ENCODE assay signal across 14 mouse cellular contexts in the genomic region with DNA sequence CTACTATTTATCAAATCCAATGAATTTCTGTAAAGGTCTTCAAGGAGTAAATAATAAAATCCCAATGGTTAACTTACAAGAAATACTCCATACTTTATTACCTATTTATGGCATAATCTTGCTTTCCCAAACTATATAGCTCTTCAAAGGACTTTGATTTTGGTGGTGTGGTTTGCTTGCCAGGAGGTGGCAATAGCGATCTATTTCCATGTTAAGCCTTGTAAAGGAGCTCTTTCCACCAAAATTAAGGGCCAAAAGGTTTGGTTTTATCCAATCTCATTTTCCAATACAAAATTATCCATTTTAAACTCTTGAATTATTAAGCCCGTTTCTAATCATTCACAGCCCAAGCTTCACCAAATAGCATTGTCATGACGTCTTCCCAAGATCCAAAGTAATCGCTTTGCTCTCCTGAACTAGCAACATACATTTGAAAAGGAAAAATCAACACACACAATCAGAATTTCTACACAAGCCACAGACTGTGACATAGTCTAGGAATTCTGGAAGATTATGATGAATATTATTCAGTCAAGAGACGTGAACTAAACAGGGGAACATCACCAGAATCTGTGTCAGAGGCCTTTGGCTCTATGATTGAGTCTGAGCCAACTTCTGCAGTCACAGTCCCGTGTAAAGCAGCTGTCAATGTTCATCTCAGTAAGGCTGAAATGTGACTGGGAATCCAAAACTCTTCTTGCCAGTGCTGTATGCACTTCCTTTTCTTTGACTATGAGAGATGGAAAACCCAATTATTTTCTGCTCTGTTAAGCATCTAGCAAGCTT.
DNase-seq lines count a peak whose midpoint lies in the region; ATAC-seq and TF ChIP-seq lines count a peak whose summit lies in the region.
"Had no signal": no experiment of that assay in that cellular context is flagged by ENCODE, and none has a peak within 500 bp of the region (broad histone marks: within the 10 kb centered on the region; RNA-seq: fewer than 3 reads in every experiment).

No protein-coding gene starts in this region.

- no peak overlapping the region for H3K4me2 ChIP-seq in forebrain, postnatal 0 days (ENCODE audit: low read depth)
- no peak overlapping the region for H3K4me2 ChIP-seq in forebrain, embryonic 16.5 days (ENCODE audit: low read length)
- H3K4me2 ChIP-seq: intestine, embryonic 15.5 days; limb, embryonic 12.5 days had no signal

- no peak overlapping the region for H3K9ac ChIP-seq in forebrain, postnatal 0 days
- H3K9ac ChIP-seq in forebrain, embryonic 16.5 days (replicated peaks; ENCODE audit: low read depth, low read length): no peak overlapping the region
- H3K9ac ChIP-seq: intestine, embryonic 15.5 days; limb, embryonic 12.5 days had no signal

- H3K27ac ChIP-seq in forebrain, postnatal 0 days (ENCODE audit: low read depth, low read length): no peak overlapping the region
- H3K27ac ChIP-seq in forebrain, embryonic 16.5 days (ENCODE audit: low read length): no peak overlapping the region
- H3K27ac ChIP-seq in layer of hippocampus, adult 2 months: no peak overlapping the region
- H3K27ac ChIP-seq: heart, adult 2 months; intestine, embryonic 15.5 days; limb, embryonic 12.5 days; macrophage had no signal

- TF ChIP-seq CTCF in forebrain, postnatal 0 days (IDR thresholded peaks at IDR 0.05; ENCODE audit: low read depth): peak; percentile 68
- TF ChIP-seq CTCF in layer of hippocampus, adult 2 months (conservative IDR thresholded peaks at IDR 0.05): peak; percentile 75

- H3K36me3 ChIP-seq in forebrain, postnatal 0 days (ENCODE audit: insufficient read depth): no peaks in the 10 kb centered on the region
- H3K36me3 ChIP-seq in forebrain, embryonic 16.5 days (ENCODE audit: control insufficient read depth, insufficient read depth): no peaks in the 10 kb centered on the region
- H3K36me3 ChIP-seq: intestine, embryonic 15.5 days; limb, embryonic 12.5 days had no signal

- no peaks in the 10 kb centered on the region for H3K4me1 ChIP-seq in forebrain, postnatal 0 days (ENCODE audit: insufficient read depth)
- no peaks in the 10 kb centered on the region for H3K4me1 ChIP-seq in forebrain, embryonic 16.5 days (replicated peaks; ENCODE audit: control insufficient read depth, insufficient read depth, low read length)
- H3K4me1 ChIP-seq: intestine, embryonic 15.5 days; limb, embryonic 12.5 days had no signal

- H3K4me3 ChIP-seq in forebrain, postnatal 0 days (ENCODE audit: low read depth, low read length): no peak overlapping the region
- no peak overlapping the region for H3K4me3 ChIP-seq in forebrain, embryonic 16.5 days (replicated peaks; ENCODE audit: low read length)
- H3K4me3 ChIP-seq in layer of hippocampus, adult 2 months: no peak overlapping the region
- H3K4me3 ChIP-seq: heart, adult 2 months; intestine, embryonic 15.5 days; limb, embryonic 12.5 days had no signal

- WGBS in forebrain, postnatal 0 days: 49% methylated on average over 6 of the region's 6 CpGs
- WGBS in forebrain, embryonic 16.5 days: 62% methylated on average over 6 of the region's 6 CpGs

- H3K9me3 ChIP-seq in forebrain, postnatal 0 days (ENCODE audit: low read length): no peaks in the 10 kb centered on the region
- no peaks in the 10 kb centered on the region for H3K9me3 ChIP-seq in forebrain, embryonic 16.5 days (ENCODE audit: control insufficient read depth, low read length)
- H3K9me3 ChIP-seq: intestine, embryonic 15.5 days; limb, embryonic 12.5 days had no signal

- ATAC-seq in forebrain, postnatal 0 days: no peak; the same call in 1 of the 2 replicates
- no peak for ATAC-seq in forebrain, embryonic 16.5 days
- ATAC-seq: intestine, embryonic 15.5 days had no signal

- H3K27me3 ChIP-seq in forebrain, postnatal 0 days (ENCODE audit: insufficient read depth, low read length): no peaks in the 10 kb centered on the region
- H3K27me3 ChIP-seq in forebrain, embryonic 16.5 days (replicated peaks; ENCODE audit: control insufficient read depth, insufficient read depth, low read length): no peaks in the 10 kb centered on the region
- H3K27me3 ChIP-seq: intestine, embryonic 15.5 days; limb, embryonic 12.5 days had no signal

- DNase-seq in forebrain, postnatal 0 days: peak; percentile 68
- DNase-seq in layer of hippocampus, adult 2 months (ENCODE audit: low spot score in 2 of 2): peak; percentile 18 to 26
- DNase-seq in layer of hippocampus, postnatal 36 days: no peak
- peak; percentile 63 for DNase-seq in brain, adult 2 months (ENCODE audit: low read depth, low spot score)
- DNase-seq in layer of hippocampus, postnatal 14 days (ENCODE audit: low spot score in 2 of 2): peak; percentile 6 to 55
- no peak for DNase-seq in lung, postnatal 4 days
- DNase-seq in cerebellum, postnatal 25 days: no peak
- DNase-seq: cerebellum, adult 18-20 months; heart, adult 2 months; thymus, postnatal 4 days had no signal

Comparison
In these comparisons a context has a peak if more than half of its experiments do, and no peak if none do; other contexts are left out.
1. DNase-seq: peak in forebrain, postnatal 0 days (single experiment), layer of hippocampus, adult 2 months (2 of 2), brain, adult 2 months (single experiment) and layer of hippocampus, postnatal 14 days (2 of 2); none in layer of hippocampus, postnatal 36 days (0 of 2), lung, postnatal 4 days (0 of 2) and cerebellum, postnatal 25 days (0 of 2).